Mouse (Mus musculus): ENCODE results near the gene Ltb4r2.

- TF ChIP-seq CTCF (IDR thresholded peaks at IDR 0.05; ENCODE audit: low read depth) (no peak), EP300 (IDR thresholded peaks at IDR 0.05; ENCODE audit: low read depth) (no peak)
Observed at GRCm38 (mm10) chr14:55723433-55723832, 37.8 kb upstream of the Ltb4r2 start.
